Mouse (Mus musculus): Measurements from ENCODE around the gene Ctbp2. TPM values are rescaled to one million over a fixed set of nuclear protein-coding genes. Genes with fewer than 3 reads are reported as not detected.

Gene Ctbp2
- polyA plus RNA-seq, 2 experiments = 7.3 to 8.4 TPM

- Histone ChIP-seq H3K27ac (no peak overlapping the region), H3K4me2 (ENCODE audit: low read depth) (no peak overlapping the region), H3K27me3 (ENCODE audit: control insufficient read depth, insufficient read depth, low read length) (no peaks in the 10 kb centered on the region), H3K9me3 (ENCODE audit: control insufficient read depth, low read length) (no peaks in the 10 kb centered on the region), H3K4me1 (replicated peaks; ENCODE audit: control insufficient read depth in 2 of 2, insufficient read depth in 2 of 2, low read length in 1 of 2) (no peaks in the 10 kb centered on the region), H3K9ac (replicated peaks) (no peak overlapping the region), H3K4me3 (ENCODE audit: insufficient read depth in 1 of 2, low read depth in 2 of 2, low read length in 2 of 2) (no peak overlapping the region), H3K36me3 (replicated peaks; ENCODE audit: control insufficient read depth, insufficient read depth, low read depth) (no peaks in the 10 kb centered on the region; the same call in 1 of the 2 replicates)
- no peak for DNase-seq (ENCODE audit: low read depth in 3 of 3, low spot score in 3 of 3)
- no peak for TF ChIP-seq CTCF (IDR thresholded peaks at IDR 0.05; ENCODE audit: low read depth)
- TF ChIP-seq EP300 (IDR thresholded peaks at IDR 0.05; ENCODE audit: low read depth) = no peak
- no peak for ATAC-seq (ENCODE audit: insufficient read depth)
- WGBS (ENCODE audit: insufficient replicate concordance) = 73% methylated on average over 9 of the region's 9 CpGs
These were observed 131.1 kb downstream of the Ctbp2 start for GRCm38 (mm10) chr7:132992967-132993615.

DNA sequence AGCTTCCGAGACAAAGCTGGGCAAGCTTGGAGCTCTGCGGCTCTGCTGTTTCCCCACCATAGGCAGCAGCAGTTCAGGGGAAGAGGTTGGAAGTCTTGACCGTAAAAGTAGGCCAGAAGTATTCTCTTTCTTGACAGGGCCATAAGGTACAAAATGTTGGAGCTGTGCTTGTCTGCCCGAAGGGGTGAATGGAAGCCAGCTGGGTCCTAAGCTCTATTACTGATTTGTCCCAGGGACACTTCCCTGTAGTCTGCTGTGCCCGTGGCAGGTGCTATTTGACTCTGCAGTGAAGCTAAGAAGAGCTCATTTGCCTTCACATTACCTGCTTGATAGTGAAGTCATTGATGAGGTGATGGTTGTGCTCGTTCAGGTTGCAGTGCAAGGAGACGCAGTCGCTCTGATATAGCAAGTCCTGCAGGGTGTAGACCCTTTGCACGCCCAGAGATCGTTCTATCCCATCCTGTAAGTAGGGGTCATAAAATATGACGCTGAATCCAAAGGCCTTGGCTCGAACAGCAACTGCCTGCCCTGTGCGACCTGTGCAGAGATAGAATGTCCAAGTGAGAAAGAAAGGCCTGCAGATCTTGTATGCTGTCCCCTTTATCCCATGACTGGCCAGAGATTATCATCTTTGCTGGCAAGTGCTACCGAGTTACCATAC lies 132.8 kb downstream of the Ctbp2 start:
- Histone ChIP-seq H3K36me3 (replicated peaks; ENCODE audit: control insufficient read depth, insufficient read depth, low read depth) (peaks cover under 1% of the 10 kb centered on the region), H3K4me1 (replicated peaks; ENCODE audit: control insufficient read depth in 2 of 2, insufficient read depth in 2 of 2, low read length in 1 of 2) (no peaks in the 10 kb centered on the region), H3K27me3 (ENCODE audit: control insufficient read depth, insufficient read depth, low read length) (no peaks in the 10 kb centered on the region), H3K27ac (no peak overlapping the region), H3K4me3 (ENCODE audit: insufficient read depth in 1 of 2, low read depth in 2 of 2, low read length in 2 of 2) (no peak overlapping the region), H3K9ac (replicated peaks) (no peak overlapping the region), H3K4me2 (ENCODE audit: low read depth) (no peak overlapping the region), H3K9me3 (ENCODE audit: control insufficient read depth, low read length) (no peaks in the 10 kb centered on the region)
- DNase-seq (ENCODE audit: low read depth in 3 of 3, low spot score in 3 of 3) (no peak), ATAC-seq (ENCODE audit: insufficient read depth) (no peak)
- 81% methylated on average over 14 of the region's 14 CpGs for WGBS (ENCODE audit: insufficient replicate concordance)
- TF ChIP-seq EP300 (IDR thresholded peaks at IDR 0.05; ENCODE audit: low read depth) (no peak), CTCF (IDR thresholded peaks at IDR 0.05; ENCODE audit: low read depth) (no peak)

DNA sequence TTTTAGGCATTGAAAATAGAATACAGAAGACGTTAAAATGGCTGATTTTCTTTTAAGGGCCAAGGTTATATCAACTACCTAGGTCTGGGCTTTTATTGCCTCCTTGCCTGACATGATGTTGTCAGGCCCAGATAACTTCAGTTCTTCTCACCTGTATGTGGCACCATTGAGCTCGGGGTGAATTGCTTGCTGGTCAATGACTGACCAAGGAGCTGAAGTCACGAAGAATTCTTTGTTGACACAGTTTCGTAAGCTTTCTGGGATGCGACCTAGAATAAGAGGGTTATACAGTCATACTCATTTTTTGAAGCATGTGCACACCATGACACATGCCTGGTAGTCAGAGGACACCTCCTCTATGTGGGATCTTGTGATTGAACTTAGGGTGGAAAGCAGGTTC lies 134.3 kb downstream of the Ctbp2 start:
- H3K4me1 ChIP-seq (replicated peaks; ENCODE audit: control insufficient read depth in 2 of 2, insufficient read depth in 2 of 2, low read length in 1 of 2) = no peaks in the 10 kb centered on the region
- ATAC-seq (ENCODE audit: insufficient read depth) (no peak), DNase-seq (ENCODE audit: low read depth in 3 of 3, low spot score in 3 of 3) (no peak)
- H3K9ac ChIP-seq (replicated peaks) = no peak overlapping the region
- H3K36me3 ChIP-seq (replicated peaks; ENCODE audit: control insufficient read depth, insufficient read depth, low read depth) = peaks cover 3% of the 10 kb centered on the region
- no peaks in the 10 kb centered on the region for H3K9me3 ChIP-seq (ENCODE audit: control insufficient read depth, low read length)
- WGBS (ENCODE audit: insufficient replicate concordance) = 75% methylated on average over 5 of the region's 5 CpGs
- TF ChIP-seq CTCF (IDR thresholded peaks at IDR 0.05; ENCODE audit: low read depth) = no peak
- no peak for TF ChIP-seq EP300 (IDR thresholded peaks at IDR 0.05; ENCODE audit: low read depth)
- H3K4me2 ChIP-seq (ENCODE audit: low read depth) = no peak overlapping the region
- no peak overlapping the region for H3K4me3 ChIP-seq (ENCODE audit: insufficient read depth in 1 of 2, low read depth in 2 of 2, low read length in 2 of 2)
- H3K27me3 ChIP-seq (ENCODE audit: control insufficient read depth, insufficient read depth, low read length) = no peaks in the 10 kb centered on the region
- no peak overlapping the region for H3K27ac ChIP-seq

GRCm38 (mm10) chr7:132982639-132983038 lies 141.5 kb downstream of the Ctbp2 start:
- Histone ChIP-seq H3K9ac (replicated peaks) (no peak overlapping the region), H3K4me2 (ENCODE audit: low read depth) (no peak overlapping the region), H3K9me3 (ENCODE audit: control insufficient read depth, low read length) (no peaks in the 10 kb centered on the region), H3K27me3 (ENCODE audit: control insufficient read depth, insufficient read depth, low read length) (no peaks in the 10 kb centered on the region), H3K36me3 (replicated peaks; ENCODE audit: control insufficient read depth, insufficient read depth, low read depth) (peaks cover 21% of the 10 kb centered on the region), H3K4me3 (ENCODE audit: insufficient read depth in 1 of 2, low read depth in 2 of 2, low read length in 2 of 2) (no peak overlapping the region), H3K27ac (no peak overlapping the region), H3K4me1 (replicated peaks; ENCODE audit: control insufficient read depth in 2 of 2, insufficient read depth in 2 of 2, low read length in 1 of 2) (no peaks in the 10 kb centered on the region)
- 71% methylated on average over 3 of the region's 3 CpGs for WGBS (ENCODE audit: insufficient replicate concordance)
- DNase-seq (ENCODE audit: low read depth in 3 of 3, low spot score in 3 of 3) (no peak), ATAC-seq (ENCODE audit: insufficient read depth) (no peak)
- TF ChIP-seq CTCF (IDR thresholded peaks at IDR 0.05; ENCODE audit: low read depth) = no peak

DNA sequence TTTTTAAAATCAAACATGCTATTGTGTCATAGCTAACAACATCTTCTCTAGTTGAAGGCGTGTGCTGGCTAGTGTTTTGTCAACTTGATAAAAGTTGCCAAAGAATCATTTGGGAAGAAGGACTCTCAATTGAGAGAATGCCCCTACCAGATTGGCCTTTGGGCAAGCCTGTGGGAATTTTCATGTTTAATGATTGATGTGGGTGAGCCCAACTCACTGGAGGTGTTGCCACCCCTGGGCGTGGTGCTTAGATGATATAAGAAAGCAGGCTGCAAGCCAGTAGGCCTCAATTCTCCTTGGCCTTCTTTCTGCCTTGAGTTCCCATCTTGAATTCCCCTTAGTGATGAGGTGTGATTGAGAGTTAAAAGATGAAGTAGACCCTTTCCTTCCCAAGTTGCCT lies 146.2 kb downstream of the Ctbp2 start:
- H3K9ac ChIP-seq (replicated peaks) = no peak overlapping the region
- no peaks in the 10 kb centered on the region for H3K9me3 ChIP-seq (ENCODE audit: control insufficient read depth, low read length)
- H3K27ac ChIP-seq = no peak overlapping the region
- no peak for DNase-seq (ENCODE audit: low read depth in 3 of 3, low spot score in 3 of 3)
- no peaks in the 10 kb centered on the region for H3K27me3 ChIP-seq (ENCODE audit: control insufficient read depth, insufficient read depth, low read length)
- WGBS (ENCODE audit: insufficient replicate concordance) = 85% methylated on average over 2 of the region's 2 CpGs
- no peak overlapping the region for H3K4me3 ChIP-seq (ENCODE audit: insufficient read depth in 1 of 2, low read depth in 2 of 2, low read length in 2 of 2)
- no peak overlapping the region for H3K4me2 ChIP-seq (ENCODE audit: low read depth)
- TF ChIP-seq EP300 (IDR thresholded peaks at IDR 0.05; ENCODE audit: low read depth) (no peak), CTCF (IDR thresholded peaks at IDR 0.05; ENCODE audit: low read depth) (no peak)
- ATAC-seq (ENCODE audit: insufficient read depth) = no peak
- H3K36me3 ChIP-seq (replicated peaks; ENCODE audit: control insufficient read depth, insufficient read depth, low read depth) = peaks cover 16% of the 10 kb centered on the region
- H3K4me1 ChIP-seq (replicated peaks; ENCODE audit: control insufficient read depth in 2 of 2, insufficient read depth in 2 of 2, low read length in 1 of 2) = no peaks in the 10 kb centered on the region
